Mouse (Mus musculus): ENCODE data around the gene Cops6.

GRCm38 (mm10) chr5:138195463-138195862 is 34.6 kb downstream of the Cops6 start:
- TF ChIP-seq POLR2A (IDR thresholded peaks at IDR 0.05; ENCODE audit: insufficient read depth, low read depth, low read length), result no peak
- TF ChIP-seq CTCF (IDR thresholded peaks at IDR 0.05), result no peak

All from heart, adult 2 months (tissue).